Mouse (Mus musculus) heart, embryonic 15.5 days (tissue): Measurements from ENCODE around the gene B3galt2. TPM values are rescaled to one million over a fixed set of nuclear protein-coding genes. Genes with fewer than 3 reads are reported as not detected.
A peak's percentile ranks its signal among the peaks of the same experiment; 100 is the strongest.
"Not testable (repeated sequence)": the region's sequence is repeated elsewhere in the genome, so short reads cannot be mapped to it uniquely, and the experiment has no call there.

ENCODE experiments used
- ATAC-seq: fragments of 200-750 bp; cut with Nextera tagmentation; replicated peaks from 2 replicates; pipeline ENCODE4 v1.8.0; 2017; ENCODE audit warnings: low read depth, moderate TSS enrichment; ENCODE audit not compliant: insufficient number of reproducible peaks, insufficient read depth, low FRiP score
- H3K27ac ChIP-seq: fragments of 300-500 bp; sonication (generic); 2 replicates; pipeline ENCODE4 v1.5.1; 2015; ENCODE audit warnings: mild to moderate bottlenecking, inconsistent platforms
- H3K27me3 ChIP-seq: fragments of 300-500 bp; sonication (generic); 2 replicates; pipeline ENCODE4 v1.6.1; 2015; ENCODE audit warnings: inconsistent platforms
- H3K36me3 ChIP-seq: fragments of 300-500 bp; sonication (generic); 2 replicates; pipeline ENCODE4 v1.6.1; 2015; ENCODE audit warnings: mild to moderate bottlenecking, inconsistent platforms
- H3K4me1 ChIP-seq: fragments of 300-500 bp; sonication (generic); replicated peaks from 2 replicates; pipeline ENCODE4 v1.6.1; 2015; ENCODE audit warnings: inconsistent platforms
- H3K4me2 ChIP-seq: fragments of 300-500 bp; sonication (generic); 2 replicates; pipeline ENCODE4 v1.6.1; 2015; ENCODE audit warnings: inconsistent platforms, mild to moderate bottlenecking, moderate library complexity
- H3K4me3 ChIP-seq: fragments of 300-500 bp; sonication (generic); 2 replicates; pipeline ENCODE4 v1.5.1; 2015; ENCODE audit warnings: mild to moderate bottlenecking, inconsistent platforms
- H3K9ac ChIP-seq: fragments of 300-500 bp; sonication (generic); 2 replicates; pipeline ENCODE4 v1.6.1; 2015; ENCODE audit warnings: mild to moderate bottlenecking, inconsistent platforms
- H3K9me3 ChIP-seq: fragments of 300-500 bp; sonication (generic); replicated peaks from 2 replicates; pipeline ENCODE4 v1.6.1; 2016; ENCODE audit warnings: inconsistent platforms
- WGBS: fragments of 180-500 bp; shearing (Covaris S2); methylation state at CpG from one replicate; pipeline ENCODE4 v1.1.7; 2015; ENCODE audit warnings: mixed read lengths; 5-methylcytosine and 5-hydroxymethylcytosine counted together
- polyA plus RNA-seq: library from polyadenylated mRNA; unstranded; fragments of >200 nt; fragmentation: Nextera tagmentation; extraction: Ambion mirVana; gene quantifications from 2 replicates; pipeline ENCODE4 v1.2.1, GENCODE M21; 2015

B3galt2 gene
- polyA plus RNA-seq, 1 experiment from 2014 or later = 0.18 TPM

GRCm38 (mm10) chr1:143645386-143645785 is 4.9 kb downstream of the B3galt2 start:
- WGBS = 74% methylated on average over 4 of the region's 4 CpGs
- no peak for ATAC-seq
- no peak overlapping the region for H3K4me3 ChIP-seq
- no peak overlapping the region for H3K27ac ChIP-seq
- H3K9ac ChIP-seq = no peak overlapping the region
- H3K36me3 ChIP-seq = peaks cover 4% of the 10 kb centered on the region; the same call in 1 of the 2 replicates
- no peak overlapping the region for H3K4me2 ChIP-seq
- H3K9me3 ChIP-seq = no peaks in the 10 kb centered on the region
- H3K27me3 ChIP-seq = no peaks in the 10 kb centered on the region
- H3K4me1 ChIP-seq = peaks cover 2% of the 10 kb centered on the region; the same call in 1 of the 2 replicates

GRCm38 (mm10) chr1:143646219-143646618 is 5.8 kb downstream of the B3galt2 start:
- Histone ChIP-seq H3K4me3 (no peak overlapping the region), H3K9me3 (no peaks in the 10 kb centered on the region), H3K27ac (no peak overlapping the region), H3K4me1 (no peaks in the 10 kb centered on the region), H3K4me2 (no peak overlapping the region), H3K27me3 (no peaks in the 10 kb centered on the region), H3K9ac (no peak overlapping the region), H3K36me3 (peaks cover 4% of the 10 kb centered on the region; the same call in 1 of the 2 replicates)
- 85% methylated on average over 4 of the region's 4 CpGs for WGBS
- ATAC-seq = no peak

- Histone ChIP-seq H3K27ac (no peak overlapping the region), H3K9ac (no peak overlapping the region), H3K4me2 (no peak overlapping the region), H3K36me3 (peaks cover 10% of the 10 kb centered on the region; the same call in 1 of the 2 replicates), H3K4me1 (no peaks in the 10 kb centered on the region), H3K27me3 (no peaks in the 10 kb centered on the region), H3K9me3 (no peaks in the 10 kb centered on the region), H3K4me3 (no peak overlapping the region)
- no peak for ATAC-seq
- WGBS = 91% methylated on average over 2 of the region's 2 CpGs
Observed at GRCm38 (mm10) chr1:143650317-143650716, 9.9 kb downstream of the B3galt2 start.

DNA sequence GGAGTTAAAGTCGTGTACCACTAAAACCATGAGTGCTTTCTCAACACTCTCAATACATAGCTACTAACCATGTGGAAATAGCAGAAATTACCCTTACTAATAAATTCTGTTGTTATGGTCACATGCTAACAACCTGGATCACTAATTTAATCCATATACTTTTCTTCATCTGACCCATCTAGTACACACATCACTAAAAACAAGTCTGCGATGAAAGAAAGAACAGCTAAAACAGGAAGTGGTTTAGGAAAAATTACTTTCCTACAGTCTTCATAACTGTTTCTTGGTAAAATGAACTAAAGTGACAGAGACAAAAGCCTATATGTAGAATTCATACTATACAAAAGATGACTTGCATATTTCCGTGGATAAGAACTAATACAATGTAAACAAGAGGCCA is 13.2 kb downstream of the B3galt2 start:
- H3K4me3 ChIP-seq = no peak overlapping the region
- no peak overlapping the region for H3K4me2 ChIP-seq
- no peak for ATAC-seq
- H3K4me1 ChIP-seq = no peaks in the 10 kb centered on the region
- H3K9me3 ChIP-seq = no peaks in the 10 kb centered on the region
- H3K27ac ChIP-seq = no peak overlapping the region
- H3K27me3 ChIP-seq = no peaks in the 10 kb centered on the region
- H3K36me3 ChIP-seq = peaks cover 10% of the 10 kb centered on the region; the same call in 1 of the 2 replicates
- whole genome bisulfite sequencing = 85% methylated on average over 3 of the region's 3 CpGs
- no peak overlapping the region for H3K9ac ChIP-seq

DNA sequence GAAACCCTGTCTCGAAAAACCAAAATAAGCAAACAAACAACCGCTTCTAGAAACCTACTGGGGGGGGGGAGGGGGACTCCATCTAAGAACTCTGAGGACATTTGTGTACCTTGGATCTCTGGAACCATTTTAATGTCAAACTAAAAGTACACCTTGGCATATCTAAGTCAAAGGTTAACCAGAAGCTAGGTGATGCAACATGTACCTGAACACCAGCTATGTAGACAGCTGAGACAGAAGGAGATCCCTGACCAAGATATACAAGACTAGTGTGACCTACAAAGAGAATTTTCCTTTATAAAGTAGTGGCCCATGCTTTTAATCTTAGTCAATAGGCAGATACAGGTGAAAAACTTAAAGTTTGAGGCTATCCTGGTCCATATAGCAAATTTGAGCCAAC is 22.7 kb downstream of the B3galt2 start:
- no peak overlapping the region for H3K4me2 ChIP-seq
- H3K27me3 ChIP-seq = no peaks in the 10 kb centered on the region
- no peak overlapping the region for H3K4me3 ChIP-seq
- no peak overlapping the region for H3K9ac ChIP-seq
- no peaks in the 10 kb centered on the region; the same call in 1 of the 2 replicates for H3K4me1 ChIP-seq
- no peak for ATAC-seq
- H3K9me3 ChIP-seq = no peaks in the 10 kb centered on the region
- H3K27ac ChIP-seq = no peak overlapping the region
- H3K36me3 ChIP-seq = peaks cover 15% of the 10 kb centered on the region
- 92% methylated on average over 2 of the region's 2 CpGs for WGBS

GRCm38 (mm10) chr1:143664786-143665185 is 24.3 kb downstream of the B3galt2 start:
- H3K4me1 ChIP-seq, H3K27ac ChIP-seq, H3K9ac ChIP-seq, ATAC-seq, H3K9me3 ChIP-seq, H3K4me2 ChIP-seq, H3K4me3 ChIP-seq, H3K27me3 ChIP-seq: not testable (repeated sequence)
- 91% methylated on average over 4 of the region's 4 CpGs for WGBS
- peaks cover 18% of the 10 kb centered on the region for H3K36me3 ChIP-seq

- no peak overlapping the region for H3K27ac ChIP-seq
- no peak overlapping the region for H3K4me2 ChIP-seq
- H3K9ac ChIP-seq = no peak overlapping the region
- H3K36me3 ChIP-seq = peaks cover 19% of the 10 kb centered on the region
- no peaks in the 10 kb centered on the region for H3K27me3 ChIP-seq
- H3K9me3 ChIP-seq = no peaks in the 10 kb centered on the region
- ATAC-seq = no peak
- no peaks in the 10 kb centered on the region for H3K4me1 ChIP-seq
- 85% methylated on average over 4 of the region's 4 CpGs for WGBS
- H3K4me3 ChIP-seq = no peak overlapping the region
Observed at GRCm38 (mm10) chr1:143675734-143676361, 35.4 kb downstream of the B3galt2 start.

GRCm38 (mm10) chr1:143681108-143681507 is 40.6 kb downstream of the B3galt2 start:
- H3K9me3 ChIP-seq = no peaks in the 10 kb centered on the region
- ATAC-seq = no peak
- peaks cover 46% of the 10 kb centered on the region for H3K36me3 ChIP-seq
- no peak overlapping the region for H3K27ac ChIP-seq
- H3K9ac ChIP-seq = no peak overlapping the region
- H3K27me3 ChIP-seq = no peaks in the 10 kb centered on the region
- no peak overlapping the region for H3K4me2 ChIP-seq
- WGBS = 95% methylated on average over 5 of the region's 5 CpGs
- no peak overlapping the region for H3K4me3 ChIP-seq
- H3K4me1 ChIP-seq = no peaks in the 10 kb centered on the region

DNA sequence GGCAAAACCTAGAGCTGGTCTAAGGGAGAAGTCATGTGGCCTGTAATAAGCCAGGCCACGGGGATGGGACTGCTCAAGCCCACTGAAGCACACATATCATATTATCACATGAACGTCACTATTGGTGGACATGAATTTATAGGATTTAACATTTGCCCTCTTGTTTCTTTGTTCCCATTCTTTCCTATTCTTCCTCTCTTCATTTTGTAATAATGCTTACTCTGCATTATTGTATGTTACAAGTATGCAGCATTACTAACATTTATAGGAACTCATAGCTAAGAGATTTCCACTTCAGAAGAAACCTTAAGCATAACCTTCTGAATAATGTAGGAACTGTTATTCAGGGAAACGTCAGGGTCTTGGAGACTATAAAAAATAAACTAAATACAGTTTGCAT is 44.4 kb downstream of the B3galt2 start:
- ATAC-seq = no peak
- no peaks in the 10 kb centered on the region for H3K9me3 ChIP-seq
- H3K36me3 ChIP-seq = peaks cover 50% of the 10 kb centered on the region
- H3K9ac ChIP-seq = no peak overlapping the region
- no peak overlapping the region for H3K27ac ChIP-seq
- H3K4me3 ChIP-seq = no peak overlapping the region
- H3K27me3 ChIP-seq = no peaks in the 10 kb centered on the region
- whole genome bisulfite sequencing = 93% methylated on average over 3 of the region's 3 CpGs
- H3K4me1 ChIP-seq = no peaks in the 10 kb centered on the region
- no peak overlapping the region for H3K4me2 ChIP-seq

DNA sequence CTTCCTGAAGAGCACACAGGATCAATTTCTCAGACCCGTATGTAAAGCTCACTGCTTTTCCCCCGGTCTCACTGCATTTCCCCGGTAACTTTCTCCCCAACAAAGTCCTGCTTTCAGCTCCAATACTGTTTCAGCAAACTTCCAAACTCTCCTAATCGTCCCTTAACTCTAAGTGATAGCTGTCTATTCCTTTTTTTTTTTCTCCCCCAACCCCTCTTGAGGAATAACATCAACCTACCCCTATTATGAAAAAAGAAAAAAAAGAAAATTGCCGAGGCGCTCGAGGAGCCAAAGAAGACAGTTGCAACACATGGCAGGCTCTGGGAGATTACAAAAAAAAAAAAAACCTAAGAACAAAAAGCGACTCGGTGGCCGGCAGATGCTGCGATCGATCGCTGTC is 61.3 kb downstream of the B3galt2 start:
- H3K9ac ChIP-seq = peak overlapping the region; percentile 84
- under 1% methylated on average over 13 of the region's 13 CpGs for WGBS
- ATAC-seq = no peak

DNA sequence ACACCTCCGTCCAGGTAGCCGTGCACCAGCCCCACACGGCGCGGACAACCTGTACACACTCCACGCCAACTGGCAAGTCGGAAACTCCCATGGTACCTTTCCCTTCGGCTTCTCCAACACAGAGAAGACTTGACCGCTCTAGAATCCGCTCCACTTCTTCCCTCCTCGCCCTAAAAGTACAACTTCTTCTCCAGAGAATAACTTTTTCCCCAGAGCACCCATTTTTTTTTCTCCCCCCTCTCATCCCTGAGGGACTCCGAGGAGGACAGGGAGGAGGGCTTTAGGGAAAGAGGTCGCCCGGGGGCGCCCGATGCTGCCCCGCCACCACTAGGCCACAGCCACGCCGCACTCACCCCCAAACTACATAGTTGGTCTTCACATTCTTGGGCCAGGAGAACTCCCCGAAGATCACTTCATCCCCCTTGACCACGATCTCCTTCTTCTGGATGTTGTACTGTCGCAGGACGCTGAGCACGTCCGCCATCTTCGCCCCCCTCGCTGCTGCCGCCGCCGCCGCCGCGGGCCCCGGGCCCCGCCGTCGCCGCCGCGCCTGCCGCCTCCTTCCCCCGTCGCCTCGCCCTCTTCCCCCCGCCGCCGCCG is 61.8 kb downstream of the B3galt2 start:
- H3K9ac ChIP-seq = peak overlapping the region; percentile 84
- H3K9me3 ChIP-seq = no peaks in the 10 kb centered on the region
- H3K4me2 ChIP-seq = peak overlapping the region; percentile 73
- peaks cover 7% of the 10 kb centered on the region; the same call in 1 of the 2 replicates for H3K36me3 ChIP-seq
- no peaks in the 10 kb centered on the region for H3K27me3 ChIP-seq
- peak; percentile 56 for ATAC-seq
- peaks cover 7% of the 10 kb centered on the region; the same call in 1 of the 2 replicates for H3K4me1 ChIP-seq
- 1% methylated on average over 46 of the region's 48 CpGs for WGBS
- peak overlapping the region; percentile 76 for H3K4me3 ChIP-seq
- H3K27ac ChIP-seq = peak overlapping the region; percentile 91

More for the DNA sequence above, 61.3 kb downstream of the B3galt2 start:
- no peaks in the 10 kb centered on the region for H3K9me3 ChIP-seq
- H3K4me1 ChIP-seq = peaks cover 7% of the 10 kb centered on the region; the same call in 1 of the 2 replicates
- H3K4me3 ChIP-seq = peak overlapping the region; percentile 76
- H3K36me3 ChIP-seq = peaks cover 12% of the 10 kb centered on the region; the same call in 1 of the 2 replicates
- peak overlapping the region; percentile 73 for H3K4me2 ChIP-seq
- peak overlapping the region; percentile 91 for H3K27ac ChIP-seq
- no peaks in the 10 kb centered on the region for H3K27me3 ChIP-seq
